Comparison of ENCODE assay signal across 8 mouse cellular contexts in genomic region chr14:79200133-79200891, GRCm38 (mm10). TPM values are rescaled to one million over a fixed set of nuclear protein-coding genes. Genes with fewer than 3 reads are reported as not detected.
A peak's percentile ranks its signal among the peaks of the same experiment; 100 is the strongest.
DNase-seq lines count a peak whose midpoint lies in the region; ATAC-seq and TF ChIP-seq lines count a peak whose summit lies in the region.
"Had no signal": no experiment of that assay in that cellular context is flagged by ENCODE, and none has a peak within 500 bp of the region (broad histone marks: within the 10 kb centered on the region; RNA-seq: fewer than 3 reads in every experiment).

No protein-coding gene starts in this region.

- H3K27ac ChIP-seq in left cerebral cortex, adult 2 months = peak overlapping the region; percentile 13; the same call in 1 of the 2 replicates
- peak overlapping the region; percentile 82 for H3K27ac ChIP-seq in embryonic facial prominence, embryonic 14.5 days (replicated peaks; ENCODE audit: low read depth, low read length)
- H3K27ac ChIP-seq in midbrain, embryonic 15.5 days = peak overlapping the region; percentile 48
- H3K27ac ChIP-seq in liver, postnatal 0 days (ENCODE audit: low read depth) = no peak overlapping the region

- 30% methylated on average over 9 of the region's 9 CpGs for WGBS in embryonic facial prominence, embryonic 14.5 days
- WGBS in midbrain, embryonic 15.5 days = 40% methylated on average over 9 of the region's 9 CpGs
- WGBS in liver, postnatal 0 days (ENCODE audit: insufficient replicate concordance) = 48% methylated on average over 9 of the region's 9 CpGs

- H3K4me1 ChIP-seq in embryonic facial prominence, embryonic 14.5 days (ENCODE audit: control insufficient read depth, insufficient read depth, low read length) = peaks cover 42% of the 10 kb centered on the region
- peaks cover 27% of the 10 kb centered on the region for H3K4me1 ChIP-seq in midbrain, embryonic 15.5 days
- 0 out of 2 replicates have a peak, but pooled peaks cover 2% of the 10 kb centered on the region for H3K4me1 ChIP-seq in liver, postnatal 0 days (ENCODE audit: insufficient read depth)

- no peaks in the 10 kb centered on the region for H3K27me3 ChIP-seq in embryonic facial prominence, embryonic 14.5 days (replicated peaks; ENCODE audit: control insufficient read depth, insufficient read depth, low read length)
- no peaks in the 10 kb centered on the region for H3K27me3 ChIP-seq in midbrain, embryonic 15.5 days (replicated peaks)
- no peaks in the 10 kb centered on the region for H3K27me3 ChIP-seq in liver, postnatal 0 days (ENCODE audit: insufficient read depth, low read length)

- peak; percentile 8; the same call in 1 of the 2 replicates for TF ChIP-seq CTCF in left cerebral cortex, adult 2 months (IDR thresholded peaks at IDR 0.05)
- TF ChIP-seq CTCF in liver, postnatal 0 days (IDR thresholded peaks at IDR 0.05; ENCODE audit: low read depth) = no peak

- H3K9me3 ChIP-seq in embryonic facial prominence, embryonic 14.5 days (ENCODE audit: control insufficient read depth, low read length) = no peaks in the 10 kb centered on the region
- no peaks in the 10 kb centered on the region for H3K9me3 ChIP-seq in midbrain, embryonic 15.5 days
- no peaks in the 10 kb centered on the region for H3K9me3 ChIP-seq in liver, postnatal 0 days (ENCODE audit: low read length)

- intact Hi-C loops in left cerebral cortex, adult 2 months (cut with DNase I) = loop anchor here (5.0 kb wide), 1 partner anchor 102 kb away; the partner anchor contains the start of gene Rgcc
- intact Hi-C loops in heart, postnatal 10 days (cut with DNase I) = loop anchor here (5.0 kb wide), 1 partner anchor 97 kb away; no protein-coding TSS in a partner anchor

- H3K4me2 ChIP-seq in embryonic facial prominence, embryonic 14.5 days (ENCODE audit: low read depth, low read length) = no peak overlapping the region
- no peak overlapping the region for H3K4me2 ChIP-seq in midbrain, embryonic 15.5 days
- H3K4me2 ChIP-seq in liver, postnatal 0 days (ENCODE audit: low read depth, low read length) = no peak overlapping the region

- no peak overlapping the region for H3K4me3 ChIP-seq in left cerebral cortex, adult 2 months
- no peak overlapping the region for H3K4me3 ChIP-seq in embryonic facial prominence, embryonic 14.5 days (ENCODE audit: low read depth, low read length)
- no peak overlapping the region for H3K4me3 ChIP-seq in midbrain, embryonic 15.5 days
- no peak overlapping the region for H3K4me3 ChIP-seq in liver, postnatal 0 days (ENCODE audit: low read depth, low read length)

- ATAC-seq in embryonic facial prominence, embryonic 14.5 days (ENCODE audit: low read depth) = peak; percentile 72
- 0 out of 2 replicates have a peak, but pooled peaks have one; percentile 40 for ATAC-seq in midbrain, embryonic 15.5 days (replicated peaks)
- ATAC-seq in liver, postnatal 0 days = no peak

- TF ChIP-seq EP300 in liver, postnatal 0 days (IDR thresholded peaks at IDR 0.05; ENCODE audit: low read depth) = no peak

- H3K36me3 ChIP-seq in embryonic facial prominence, embryonic 14.5 days (ENCODE audit: control insufficient read depth, insufficient read depth, low read length) = no peaks in the 10 kb centered on the region
- no peaks in the 10 kb centered on the region for H3K36me3 ChIP-seq in midbrain, embryonic 15.5 days (replicated peaks)
- 0 out of 2 replicates have a peak, but pooled peaks cover 3% of the 10 kb centered on the region for H3K36me3 ChIP-seq in liver, postnatal 0 days (replicated peaks; ENCODE audit: insufficient read depth, low read length)

- DNase-seq in left cerebral cortex, adult 2 months (ENCODE audit: extremely low spot score in 1 of 2, low spot score in 2 of 2) = no peak
- no peak for DNase-seq in left cerebral cortex, adult 18-20 months (ENCODE audit: low spot score in 2 of 2)
- DNase-seq in embryonic facial prominence, embryonic 14.5 days (ENCODE audit: low spot score) = peak; percentile 87
- DNase-seq in heart, postnatal 10 days = peak; percentile 32 to 50
- no peak for DNase-seq in embryo, embryonic 10.5 days (ENCODE audit: low spot score)
- DNase-seq in liver, postnatal 0 days = no peak

- no peak overlapping the region for H3K9ac ChIP-seq in embryonic facial prominence, embryonic 14.5 days (ENCODE audit: low read depth, low read length)
- H3K9ac ChIP-seq in midbrain, embryonic 15.5 days = no peak overlapping the region
- H3K9ac ChIP-seq in liver, postnatal 0 days (replicated peaks) = no peak overlapping the region

RNA-seq across cellular contexts. Expression of gene Zfp957, which starts 46.9 kb away (rescaled TPM):
- total RNA-seq in left cerebral cortex, adult 2 months (2021) = not detected
- not detected for total RNA-seq in left cerebral cortex, adult 18-20 months (2021)
- polyA plus RNA-seq in embryonic facial prominence, embryonic 14.5 days (2014; fragmentation: Nextera tagmentation; extraction: Ambion mirVana) = not detected in 2 replicates
- total RNA-seq in heart, postnatal 10 days (2021) = not detected
- 0.06 TPM in 1 of 2 replicates, not detected in the other for polyA plus RNA-seq in midbrain, embryonic 15.5 days (2015; fragmentation: Nextera tagmentation; extraction: Ambion mirVana)
- polyA plus RNA-seq in liver, postnatal 0 days (2015; fragmentation: Nextera tagmentation; extraction: Ambion mirVana) = not detected in 2 replicates
- polyA plus RNA-seq: heart, postnatal 0 days had no signal

Comparison
In these comparisons a context has a peak if more than half of its experiments do, and no peak if none do; other contexts are left out.
1. DNase-seq: peak in embryonic facial prominence, embryonic 14.5 days (single experiment) and heart, postnatal 10 days (2 of 2); none in left cerebral cortex, adult 2 months (0 of 2), left cerebral cortex, adult 18-20 months (0 of 2), embryo, embryonic 10.5 days (single experiment) and liver, postnatal 0 days (single experiment).